Mouse (Mus musculus) heart, embryonic 11.5 days (tissue): ENCODE results near the gene Nmrk1. TPM values are rescaled to one million over a fixed set of nuclear protein-coding genes. Genes with fewer than 3 reads are reported as not detected.

ENCODE experiments used
- ATAC-seq: fragments of 200-750 bp; cut with Nextera tagmentation; replicated peaks from 2 replicates; pipeline ENCODE4 v1.8.0; 2017; ENCODE audit warnings: moderate library complexity; ENCODE audit not compliant: insufficient number of reproducible peaks, low FRiP score, low TSS enrichment
- H3K27ac ChIP-seq: fragments of 300-500 bp; sonication (generic); 2 replicates; pipeline ENCODE4 v1.5.1; 2014; ENCODE audit warnings: mild to moderate bottlenecking, low read depth, low read length
- H3K27me3 ChIP-seq: fragments of 300-500 bp; sonication (generic); 2 replicates; pipeline ENCODE4 v1.6.1; 2014; ENCODE audit warnings: mild to moderate bottlenecking, low read length, mixed read lengths; ENCODE audit not compliant: control insufficient read depth, insufficient read depth
- H3K36me3 ChIP-seq: fragments of 300-500 bp; sonication (generic); 2 replicates; pipeline ENCODE4 v1.6.1; 2014; ENCODE audit warnings: mild to moderate bottlenecking, low read length, moderate library complexity, mixed read lengths; ENCODE audit not compliant: control insufficient read depth, insufficient read depth
- H3K4me1 ChIP-seq: fragments of 300-500 bp; sonication (generic); 2 replicates; pipeline ENCODE4 v1.6.1; 2014; ENCODE audit warnings: low read length; ENCODE audit not compliant: control insufficient read depth, insufficient read depth
- H3K4me2 ChIP-seq: fragments of 300-500 bp; sonication (generic); 2 replicates; pipeline ENCODE4 v1.6.1; 2014; ENCODE audit warnings: mild to moderate bottlenecking, moderate library complexity
- H3K4me3 ChIP-seq: fragments of 300-500 bp; sonication (generic); 2 replicates; pipeline ENCODE4 v1.5.1; 2014; ENCODE audit warnings: low read depth, low read length
- H3K9ac ChIP-seq: fragments of 300-500 bp; sonication (generic); 2 replicates; pipeline ENCODE4 v1.6.1; 2014; ENCODE audit warnings: mild to moderate bottlenecking, low read depth, low read length, moderate library complexity
- H3K9me3 ChIP-seq: fragments of 300-500 bp; sonication (generic); replicated peaks from 2 replicates; pipeline ENCODE4 v1.6.1; 2016; ENCODE audit warnings: low read length; ENCODE audit not compliant: control insufficient read depth
- WGBS: fragments of 180-500 bp; shearing (Covaris S2); extraction: QIAGEN DNeasy Blood & Tissue Kit; methylation state at CpG from one replicate; pipeline ENCODE4 v1.1.7; 2014; ENCODE audit not compliant: insufficient replicate concordance; 5-methylcytosine and 5-hydroxymethylcytosine counted together
- polyA plus RNA-seq: library from polyadenylated mRNA; unstranded; fragments of >200 nt; fragmentation: Nextera tagmentation; extraction: Ambion mirVana; gene quantifications from 2 replicates; pipeline ENCODE4 v1.2.1, GENCODE M21; 2014

The Nmrk1 gene
- polyA plus RNA-seq, 1 experiment from 2014 or later = 7.6 TPM

DNA sequence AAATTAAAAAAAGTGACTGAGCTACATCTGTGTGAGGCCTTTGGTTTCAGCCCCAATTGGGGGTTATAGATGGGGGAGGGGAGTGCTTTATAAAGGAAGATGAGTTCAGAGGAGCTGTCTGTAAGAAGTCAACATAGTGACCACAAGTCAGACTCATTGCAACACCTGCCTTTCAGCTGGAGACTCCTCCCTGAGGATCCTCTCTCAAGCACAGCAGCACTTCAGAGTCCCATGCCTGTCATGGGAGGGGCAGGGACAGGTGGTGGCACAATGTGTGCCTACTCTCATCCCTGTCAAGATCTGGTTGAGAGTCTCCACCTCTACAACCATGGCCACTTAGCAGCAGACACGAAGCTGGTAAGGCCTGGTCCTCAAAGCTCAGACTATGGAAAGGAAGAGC is 12.1 kb upstream of the Nmrk1 start:
- Histone ChIP-seq H3K4me1 (peaks cover 4% of the 10 kb centered on the region), H3K27ac (no peak overlapping the region), H3K9ac (no peak overlapping the region), H3K4me3 (no peak overlapping the region), H3K4me2 (no peak overlapping the region), H3K9me3 (no peaks in the 10 kb centered on the region), H3K27me3 (no peaks in the 10 kb centered on the region), H3K36me3 (no peaks in the 10 kb centered on the region)
- WGBS = 78% methylated on average over 1 of the region's 1 CpGs
- ATAC-seq = no peak

DNA sequence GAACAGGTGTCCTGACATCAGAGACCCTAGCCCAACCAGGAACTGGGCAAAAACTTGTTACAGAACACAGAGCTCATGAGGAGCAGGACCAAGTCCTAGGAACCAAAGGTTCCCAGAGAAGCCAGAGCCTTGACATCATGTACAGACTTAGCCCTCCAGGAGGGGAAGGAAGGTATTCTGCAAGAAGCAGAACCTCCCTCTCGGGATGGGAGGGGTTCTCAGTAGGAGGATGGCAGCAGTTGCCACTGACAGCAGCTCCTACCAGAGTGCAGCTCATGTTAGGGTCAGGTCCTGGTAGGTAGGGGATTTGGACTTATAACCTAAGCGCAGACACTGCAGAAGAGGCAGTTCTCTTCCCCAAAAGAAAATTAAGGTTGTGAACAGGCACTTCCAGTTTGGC is 7.9 kb upstream of the Nmrk1 start:
- no peak for ATAC-seq
- no peaks in the 10 kb centered on the region for H3K36me3 ChIP-seq
- no peaks in the 10 kb centered on the region for H3K4me1 ChIP-seq
- H3K9me3 ChIP-seq = no peaks in the 10 kb centered on the region
- no peak overlapping the region for H3K4me3 ChIP-seq
- H3K27me3 ChIP-seq = no peaks in the 10 kb centered on the region
- no peak overlapping the region for H3K27ac ChIP-seq
- no peak overlapping the region for H3K9ac ChIP-seq
- 76% methylated on average over 2 of the region's 2 CpGs for WGBS
- no peak overlapping the region for H3K4me2 ChIP-seq

DNA sequence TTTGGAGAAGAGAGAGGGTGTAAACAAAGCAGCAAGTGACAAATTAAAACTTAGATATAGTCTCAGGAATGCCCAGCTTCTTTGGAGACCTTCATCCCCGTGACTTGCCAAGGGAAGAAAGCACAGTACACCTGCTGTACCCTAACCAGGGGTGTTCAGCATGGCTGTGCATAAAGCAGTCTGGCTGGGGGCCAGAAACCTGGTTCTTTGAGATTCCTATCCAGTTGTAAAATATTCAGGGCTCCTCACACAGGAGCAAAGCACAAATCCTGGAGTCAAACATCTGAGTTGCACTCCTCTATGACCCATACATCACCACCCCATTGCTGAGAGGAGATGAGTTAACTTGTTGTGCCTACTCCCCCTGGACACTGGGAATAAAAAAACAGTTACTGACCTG is 2.2 kb upstream of the Nmrk1 start:
- Histone ChIP-seq H3K27ac (no peak overlapping the region), H3K36me3 (no peaks in the 10 kb centered on the region), H3K9me3 (no peaks in the 10 kb centered on the region)

DNA sequence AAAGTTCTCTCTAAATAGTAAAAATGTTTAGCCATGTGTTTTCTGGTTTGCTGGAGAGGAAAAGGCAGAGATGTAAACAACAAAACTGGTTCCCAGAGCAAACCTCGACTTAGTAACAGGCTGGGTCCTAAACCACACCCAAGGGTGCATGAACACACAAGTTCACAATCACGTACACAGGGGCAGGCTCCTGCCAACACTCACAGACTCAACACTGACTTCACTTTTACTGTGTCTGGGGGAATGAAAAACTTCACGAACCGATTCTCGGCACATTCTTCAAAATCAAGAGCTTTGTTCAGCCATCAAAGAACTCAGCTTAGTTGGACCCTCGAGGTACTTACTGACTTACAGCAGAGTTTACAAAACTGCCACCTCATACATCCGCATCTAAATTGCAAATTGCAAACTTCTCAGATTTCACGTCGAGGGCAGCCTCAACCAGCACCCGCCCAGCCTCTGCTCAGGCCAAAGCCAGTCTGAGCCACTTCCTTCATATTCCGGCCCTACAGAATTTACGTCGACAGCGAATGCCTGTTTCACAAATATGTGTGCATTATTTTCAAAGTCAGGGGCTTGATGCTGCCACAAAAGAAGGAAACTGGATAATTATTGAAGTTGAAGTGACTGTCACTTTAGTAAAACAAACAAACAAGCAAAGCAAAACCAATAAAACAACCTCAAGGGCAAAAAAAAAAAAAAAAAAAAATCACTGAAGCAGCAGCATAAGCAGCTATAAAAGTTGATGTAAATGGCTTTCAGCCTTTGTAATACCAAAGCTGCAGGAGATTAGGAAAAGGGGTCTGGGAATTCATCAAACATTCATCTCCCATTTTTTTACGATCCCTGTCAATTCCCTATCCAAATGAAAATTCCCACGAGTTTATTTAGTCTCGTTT is 1.3 kb upstream of the Nmrk1 start:
- Histone ChIP-seq H3K4me1 (no peaks in the 10 kb centered on the region), H3K9me3 (no peaks in the 10 kb centered on the region), H3K27ac (no peak overlapping the region), H3K4me3 (peak overlapping the region; percentile 80), H3K4me2 (peak overlapping the region; percentile 77), H3K27me3 (0 out of 2 replicates have a peak, but pooled peaks cover 2% of the 10 kb centered on the region), H3K9ac (peak overlapping the region; percentile 82), H3K36me3 (no peaks in the 10 kb centered on the region)
- 8% methylated on average over 17 of the region's 17 CpGs for WGBS
- no peak for ATAC-seq

More for the DNA sequence above, 2.2 kb upstream of the Nmrk1 start:
- Histone ChIP-seq H3K4me2 (peak overlapping the region; percentile 77; the same call in 1 of the 2 replicates), H3K4me1 (no peaks in the 10 kb centered on the region), H3K4me3 (no peak overlapping the region), H3K27me3 (0 out of 2 replicates have a peak, but pooled peaks cover 2% of the 10 kb centered on the region), H3K9ac (no peak overlapping the region)
- no peak for ATAC-seq
- WGBS = 77% methylated on average over 1 of the region's 1 CpGs

DNA sequence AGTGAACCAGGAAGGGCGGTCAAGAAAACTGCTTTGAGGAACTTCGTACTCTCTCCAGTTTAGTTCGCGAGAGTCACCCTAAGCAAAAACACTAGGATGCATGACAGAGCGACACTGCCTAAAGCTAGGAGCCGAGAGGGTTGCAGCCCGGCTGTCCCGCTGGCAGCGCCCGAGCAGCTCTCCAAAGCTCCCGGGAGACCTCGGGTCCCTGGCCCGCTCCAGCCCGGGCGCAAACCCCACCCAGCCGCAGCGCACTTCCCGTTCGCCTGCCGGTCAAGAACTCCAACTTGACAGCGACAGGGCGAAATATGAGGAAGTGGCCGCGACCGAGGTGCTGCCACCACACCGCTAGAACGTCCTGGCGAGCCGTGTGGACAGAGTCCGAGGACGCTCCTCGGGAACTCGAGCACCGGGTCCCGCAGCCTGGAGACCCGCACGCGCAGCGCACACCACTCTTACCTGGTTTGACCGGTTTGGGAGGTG is 548 bp upstream of the Nmrk1 start:
- no peaks in the 10 kb centered on the region for H3K36me3 ChIP-seq
- no peaks in the 10 kb centered on the region for H3K9me3 ChIP-seq
- H3K9ac ChIP-seq = peak overlapping the region; percentile 82
- under 1% methylated on average over 40 of the region's 40 CpGs for WGBS
- peak; percentile 72 for ATAC-seq
- peak overlapping the region; percentile 80 for H3K4me3 ChIP-seq
- peak overlapping the region; percentile 70 for H3K27ac ChIP-seq
- 0 out of 2 replicates have a peak, but pooled peaks cover 2% of the 10 kb centered on the region for H3K27me3 ChIP-seq
- H3K4me2 ChIP-seq = peak overlapping the region; percentile 77
- H3K4me1 ChIP-seq = no peaks in the 10 kb centered on the region

DNA sequence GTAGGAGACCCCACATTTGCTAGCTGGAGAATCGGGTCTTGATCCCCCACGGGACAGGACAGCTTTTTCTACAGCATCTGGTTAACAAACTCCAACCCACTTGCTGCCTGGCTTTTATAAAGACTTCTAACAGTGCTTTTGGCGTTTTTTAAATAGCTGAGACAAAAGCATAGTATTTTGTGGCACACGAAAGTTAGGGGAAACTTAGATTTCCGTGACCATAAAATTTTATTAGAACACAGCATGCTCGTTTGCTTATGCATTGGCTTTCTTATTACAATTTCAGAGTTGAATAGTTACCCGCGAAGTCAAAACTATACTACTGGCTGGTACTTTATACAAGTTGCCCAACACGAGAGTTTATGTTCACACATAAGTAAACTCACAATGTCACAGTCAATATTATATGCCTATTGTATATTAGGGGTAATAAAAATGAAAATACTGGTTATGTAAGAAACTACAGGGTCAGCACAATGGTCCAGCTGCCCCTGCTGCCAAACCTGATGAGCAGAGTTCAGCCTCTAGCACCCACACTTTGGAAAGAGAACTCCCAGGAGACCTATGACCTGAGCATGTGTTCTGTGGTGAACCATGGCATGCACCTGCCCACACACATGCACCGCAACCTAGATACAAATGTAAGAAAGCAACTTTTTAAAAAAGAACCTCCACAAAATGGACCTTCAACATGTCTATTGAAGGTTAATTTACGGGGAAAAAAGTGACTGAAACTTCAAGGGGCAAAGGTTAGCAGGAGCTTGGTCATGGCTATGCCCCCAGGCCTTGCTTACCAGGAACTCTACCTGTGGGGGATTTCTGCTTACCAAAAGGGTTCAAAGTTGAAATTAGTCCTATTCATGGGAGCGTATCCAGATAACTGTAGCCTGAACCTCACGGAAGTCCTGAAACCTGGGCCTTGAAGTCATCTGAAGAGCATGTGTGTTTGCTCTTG is 758 bp downstream of the Nmrk1 start:
- 0 out of 2 replicates have a peak, but pooled peaks cover 2% of the 10 kb centered on the region for H3K27me3 ChIP-seq
- no peaks in the 10 kb centered on the region for H3K9me3 ChIP-seq
- H3K4me2 ChIP-seq = peak overlapping the region; percentile 77
- no peaks in the 10 kb centered on the region for H3K4me1 ChIP-seq
- no peak for ATAC-seq
- peak overlapping the region; percentile 70 for H3K9ac ChIP-seq
- H3K27ac ChIP-seq = no peak overlapping the region
- no peaks in the 10 kb centered on the region for H3K36me3 ChIP-seq
- 59% methylated on average over 13 of the region's 13 CpGs for WGBS
- peak overlapping the region; percentile 80 for H3K4me3 ChIP-seq

DNA sequence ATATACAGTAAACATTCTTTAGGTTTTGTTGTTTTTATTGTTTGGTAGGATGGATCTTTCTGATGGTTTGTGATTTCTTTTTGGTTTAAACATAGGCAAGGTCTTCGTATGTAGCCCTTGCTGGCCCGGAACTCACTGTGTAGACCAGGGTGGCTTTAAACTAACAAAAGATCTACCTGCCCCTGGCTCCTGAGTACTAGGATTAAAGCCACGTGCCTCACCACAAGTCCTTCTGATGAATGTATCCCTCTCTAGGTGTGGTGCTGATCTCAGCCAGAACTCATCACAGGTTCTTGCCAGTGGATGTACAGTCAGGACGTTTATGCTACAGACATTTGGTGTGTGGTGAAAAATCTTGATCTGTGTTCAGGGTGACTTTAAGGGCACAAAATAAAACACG is 6.2 kb downstream of the Nmrk1 start:
- Histone ChIP-seq H3K4me1 (no peaks in the 10 kb centered on the region), H3K27ac (no peak overlapping the region), H3K4me2 (no peak overlapping the region), H3K9me3 (no peaks in the 10 kb centered on the region), H3K9ac (no peak overlapping the region), H3K4me3 (no peak overlapping the region), H3K36me3 (no peaks in the 10 kb centered on the region), H3K27me3 (0 out of 2 replicates have a peak, but pooled peaks cover 2% of the 10 kb centered on the region)
- 81% methylated on average over 5 of the region's 5 CpGs for WGBS
- ATAC-seq = no peak

DNA sequence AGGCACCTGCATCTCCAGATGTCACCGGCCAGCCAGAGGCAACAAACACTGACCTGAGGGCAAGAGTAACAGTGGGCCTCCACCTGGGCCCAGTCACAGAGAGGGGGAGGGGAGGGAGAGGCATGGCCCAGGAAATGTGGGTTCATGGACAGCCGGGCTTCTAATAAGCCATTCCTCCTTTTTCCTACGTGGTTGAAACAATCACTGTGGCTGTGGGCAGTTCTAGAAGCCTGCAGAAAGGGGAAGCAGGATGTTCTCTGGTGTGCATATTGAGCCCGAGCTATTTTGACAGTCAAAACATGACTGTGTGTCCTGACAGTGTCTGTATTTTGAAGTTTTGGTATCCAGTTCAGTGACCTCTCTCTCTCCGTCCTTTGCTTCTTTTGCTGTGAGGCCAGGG is 7.2 kb downstream of the Nmrk1 start:
- Histone ChIP-seq H3K27me3 (no peaks in the 10 kb centered on the region), H3K27ac (no peak overlapping the region), H3K9me3 (no peaks in the 10 kb centered on the region), H3K4me1 (0 out of 2 replicates have a peak, but pooled peaks cover 2% of the 10 kb centered on the region), H3K36me3 (no peaks in the 10 kb centered on the region), H3K4me3 (no peak overlapping the region), H3K9ac (no peak overlapping the region), H3K4me2 (no peak overlapping the region)
- no peak for ATAC-seq
- 60% methylated on average over 5 of the region's 5 CpGs for WGBS
